Mouse (Mus musculus) testis, adult 2 months (tissue): Measurements from ENCODE around the gene Nos1ap.

ENCODE experiments used
- CTCF ChIP-seq: fragments of 200-500 bp; IDR thresholded peaks from 2 replicates; pipeline ENCODE4 v1.5.1; 2012; ENCODE audit warnings: low read depth, mild to moderate bottlenecking, inconsistent platforms, low read length, moderate library complexity; ENCODE audit not compliant: control insufficient read depth, insufficient read depth, insufficient replicate concordance
- POLR2A ChIP-seq: fragments of 200-500 bp; IDR thresholded peaks from 2 replicates; pipeline ENCODE4 v1.6.1; 2012; ENCODE audit warnings: low read depth, mild to moderate bottlenecking, inconsistent platforms, low read length, moderate library complexity; ENCODE audit not compliant: control insufficient read depth

- TF ChIP-seq POLR2A (no peak), CTCF (no peak)
These were observed 7.3 kb downstream of the Nos1ap start for GRCm38 (mm10) chr1:170582341-170582740.
